Mouse (Mus musculus): ENCODE data around the gene Slc9a8. TPM values are rescaled to one million over a fixed set of nuclear protein-coding genes. Genes with fewer than 3 reads are reported as not detected.

Gene Slc9a8
- total RNA-seq, 2 experiments from 2014 or later = 21.8 to 23.9 TPM

DNA sequence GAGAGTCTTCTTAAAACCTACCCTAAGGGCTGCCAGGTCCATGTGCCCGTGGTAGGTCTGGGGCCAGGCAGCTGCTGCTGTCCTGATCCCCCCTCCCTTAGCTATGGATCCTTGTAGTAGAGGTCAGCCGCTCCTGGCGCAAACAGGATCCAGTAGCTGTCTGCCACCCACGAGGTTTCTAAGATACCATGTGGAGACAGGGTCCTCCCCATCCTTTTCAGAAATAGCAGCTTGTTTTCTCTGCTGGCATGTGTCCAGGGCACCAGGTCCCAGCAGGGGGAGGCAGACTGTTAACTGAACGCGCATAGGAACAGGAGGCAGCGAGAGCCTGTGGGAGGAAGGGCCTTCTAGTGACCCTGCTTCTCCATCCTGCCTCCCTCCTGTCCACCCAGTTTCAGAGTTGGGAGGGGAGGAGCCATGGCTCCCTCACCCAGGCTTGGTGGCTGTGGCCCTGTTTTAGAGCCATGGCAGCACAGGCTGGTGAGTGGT is 54.7 kb downstream of the Slc9a8 start:
- DNase-seq (ENCODE audit: low spot score) = no peak
- intact Hi-C loops (cut with DNase I) = no loop called here

- DNase-seq (ENCODE audit: low spot score) = no peak
- intact Hi-C loops (cut with DNase I) = no loop called here
Observed at GRCm38 (mm10) chr2:167476762-167477161, 55.2 kb downstream of the Slc9a8 start.

DNA sequence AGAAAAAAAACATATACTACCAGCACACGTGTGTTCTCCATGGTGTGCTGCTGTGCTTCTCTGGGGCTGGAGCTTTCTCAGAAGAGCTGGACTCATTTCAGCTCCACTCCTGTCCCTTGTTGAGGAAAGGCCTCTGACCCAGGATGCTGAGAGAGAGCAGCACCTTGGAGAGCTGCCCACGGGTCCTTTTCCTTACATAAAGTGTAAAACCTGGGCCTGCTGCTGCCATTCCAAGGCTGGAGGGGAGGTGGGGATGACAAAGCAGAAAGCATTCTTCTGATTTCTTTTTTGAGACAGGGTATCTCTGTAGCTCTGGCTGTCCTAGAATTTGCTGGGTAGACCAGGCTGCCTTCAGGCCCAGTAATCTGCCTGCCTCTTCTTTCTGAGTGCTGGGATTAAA is 56.6 kb downstream of the Slc9a8 start:
- DNase-seq (ENCODE audit: low spot score) = no peak

DNA sequence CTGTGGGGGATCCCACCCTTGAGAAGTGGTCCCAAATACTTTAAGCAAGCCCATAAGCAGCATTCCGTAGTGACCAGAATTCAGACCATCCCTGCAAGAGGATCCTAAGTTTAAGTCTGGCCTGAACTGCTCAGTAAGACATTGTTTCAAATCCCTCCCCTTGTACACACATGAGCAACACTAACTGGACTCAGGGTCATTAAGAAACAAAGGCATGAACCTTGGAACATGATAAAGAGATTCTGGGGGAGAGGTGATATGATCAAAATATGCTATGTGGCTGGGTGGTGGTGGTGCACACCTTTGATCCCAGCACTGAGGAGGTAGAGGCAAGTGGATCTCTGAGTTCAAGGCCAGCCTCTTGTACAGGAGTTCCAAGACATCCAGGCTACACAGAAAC is 58.0 kb downstream of the Slc9a8 start:
- intact Hi-C loops (cut with DNase I) = no loop called here
- no peak for DNase-seq (ENCODE audit: low spot score)

More for the DNA sequence above, 56.6 kb downstream of the Slc9a8 start:
- intact Hi-C loops (cut with DNase I) = no loop called here

DNA sequence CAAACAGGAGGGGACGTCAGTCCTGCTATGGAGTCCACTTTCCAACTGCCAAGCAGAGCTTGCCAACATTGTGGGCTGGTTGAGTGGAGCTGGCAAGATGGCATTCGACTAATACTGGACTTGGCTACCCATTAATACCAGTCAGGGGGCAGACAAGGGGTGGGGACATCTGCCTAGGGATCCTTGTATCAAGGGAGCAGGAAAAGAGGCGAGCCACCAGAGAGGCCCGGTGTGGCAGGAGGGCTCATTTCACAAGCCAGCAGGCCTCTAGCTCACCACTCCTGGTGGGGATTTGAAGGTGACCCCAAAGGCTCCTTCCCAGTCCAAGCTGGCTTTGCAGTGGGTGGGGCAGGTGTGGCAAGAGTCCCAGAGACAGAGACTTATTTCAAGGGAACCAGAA is 61.2 kb downstream of the Slc9a8 start:
- intact Hi-C loops (cut with DNase I) = no loop called here

DNA sequence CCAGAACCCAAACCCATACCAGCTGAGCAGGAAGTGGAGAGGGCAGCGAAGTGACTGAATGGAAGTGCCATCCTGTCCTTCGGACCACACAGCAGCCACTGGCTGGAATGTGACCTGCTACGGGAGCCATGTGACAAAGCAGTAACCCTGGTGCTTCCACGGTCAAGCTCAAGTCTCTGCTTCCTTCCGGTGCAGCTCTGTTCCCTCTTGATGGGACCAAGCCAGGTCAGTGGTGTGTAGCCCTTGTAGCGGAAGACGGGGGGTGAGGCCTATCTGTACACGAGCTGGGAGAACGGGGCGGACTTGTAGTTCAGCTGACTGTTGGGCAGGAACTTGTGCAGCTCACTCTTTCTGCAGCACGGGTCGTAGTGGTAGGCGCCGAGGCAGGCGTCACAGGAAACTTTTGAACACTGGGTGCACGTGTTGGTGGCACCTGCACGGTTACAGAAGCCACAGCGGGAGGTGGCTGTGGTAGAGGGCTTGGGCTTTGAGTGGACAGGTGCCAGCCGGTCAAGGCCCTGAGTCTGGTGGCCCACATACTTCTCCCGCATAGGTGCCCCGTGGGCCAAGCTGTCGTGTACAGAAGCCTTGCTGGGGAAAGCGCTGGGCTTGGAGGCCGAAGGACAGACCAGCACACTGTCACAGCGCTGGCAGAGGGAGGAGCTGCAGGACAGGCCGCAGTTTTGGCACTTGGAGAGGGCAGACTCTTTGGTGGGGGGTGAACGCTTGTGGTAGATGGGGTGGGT is 61.7 kb downstream of the Slc9a8 start:
- DNase-seq (ENCODE audit: low spot score) = no peak
- intact Hi-C loops (cut with DNase I) = no loop called here

More for the DNA sequence above, 61.2 kb downstream of the Slc9a8 start:
- no peak for DNase-seq (ENCODE audit: low spot score)

GRCm38 (mm10) chr2:167483827-167484410 is 62.4 kb downstream of the Slc9a8 start:
- no peak for DNase-seq (ENCODE audit: low spot score)
- intact Hi-C loops (cut with DNase I) = no loop called here

DNA sequence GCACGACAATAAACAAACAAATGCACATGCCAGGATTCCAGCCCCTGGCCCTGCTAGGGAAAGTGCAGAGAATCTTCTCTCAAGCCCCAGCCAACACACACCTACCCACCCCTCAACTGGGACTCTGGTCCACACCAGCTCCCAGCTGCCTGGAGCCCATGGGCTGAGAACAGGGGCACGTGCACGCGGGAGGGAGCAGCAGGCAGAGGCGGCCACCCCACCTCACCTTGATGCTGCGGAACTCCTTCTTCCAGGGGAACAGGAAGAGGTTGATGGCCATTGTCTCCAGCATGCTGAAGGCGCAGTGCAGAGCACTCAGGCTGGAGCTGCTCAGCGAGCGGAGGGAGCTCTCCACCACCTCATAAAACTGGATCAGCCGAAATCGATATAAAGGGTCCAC is 63.4 kb downstream of the Slc9a8 start:
- intact Hi-C loops (cut with DNase I) = no loop called here
- DNase-seq (ENCODE audit: low spot score) = no peak

DNA sequence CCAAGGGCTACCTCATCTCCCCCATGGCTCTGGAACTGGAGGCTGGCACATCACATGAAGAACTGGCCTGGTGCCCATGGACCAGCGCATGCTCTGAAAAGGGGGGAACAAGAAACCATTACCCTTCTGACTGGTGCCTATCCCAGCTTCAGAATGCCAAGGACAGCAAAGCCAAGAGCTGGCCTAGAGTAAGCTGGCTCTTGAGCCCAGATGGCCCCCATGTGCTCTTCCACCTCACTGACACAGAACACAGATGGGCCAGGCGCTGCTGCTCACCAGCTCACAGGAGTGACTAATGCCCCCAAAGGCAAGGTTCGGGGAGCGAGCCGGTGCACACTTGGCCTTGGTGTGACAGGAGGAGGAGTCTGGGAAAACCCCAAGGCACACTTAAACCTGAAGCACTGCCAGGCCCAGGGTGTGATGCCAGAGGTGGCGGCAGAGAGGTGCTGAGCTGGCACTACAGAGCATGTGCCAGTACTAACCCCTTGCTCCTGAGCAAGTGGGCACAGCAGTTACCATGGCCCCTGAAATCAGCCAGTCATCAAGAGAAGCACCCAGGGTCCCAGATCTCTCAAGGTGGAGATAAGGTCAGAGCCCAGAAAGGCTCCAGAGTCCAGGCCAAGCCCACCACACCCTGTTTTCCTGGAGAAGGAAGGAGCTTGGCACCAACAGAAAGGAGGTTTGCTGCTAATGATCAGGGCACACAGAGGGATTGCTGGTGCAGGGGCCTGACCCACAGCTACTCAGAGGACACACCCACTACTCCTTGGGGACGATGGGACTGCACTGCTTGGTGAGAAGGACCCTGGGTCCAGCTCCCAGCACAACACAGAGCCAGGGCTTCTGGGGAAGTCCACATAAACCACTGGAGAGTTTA is 64.2 kb downstream of the Slc9a8 start:
- intact Hi-C loops (cut with DNase I) = no loop called here
- no peak for DNase-seq (ENCODE audit: low spot score)

GRCm38 (mm10) chr2:167486573-167486972 is 65.1 kb downstream of the Slc9a8 start:
- intact Hi-C loops (cut with DNase I) = no loop called here
- no peak for DNase-seq (ENCODE audit: low spot score)

DNA sequence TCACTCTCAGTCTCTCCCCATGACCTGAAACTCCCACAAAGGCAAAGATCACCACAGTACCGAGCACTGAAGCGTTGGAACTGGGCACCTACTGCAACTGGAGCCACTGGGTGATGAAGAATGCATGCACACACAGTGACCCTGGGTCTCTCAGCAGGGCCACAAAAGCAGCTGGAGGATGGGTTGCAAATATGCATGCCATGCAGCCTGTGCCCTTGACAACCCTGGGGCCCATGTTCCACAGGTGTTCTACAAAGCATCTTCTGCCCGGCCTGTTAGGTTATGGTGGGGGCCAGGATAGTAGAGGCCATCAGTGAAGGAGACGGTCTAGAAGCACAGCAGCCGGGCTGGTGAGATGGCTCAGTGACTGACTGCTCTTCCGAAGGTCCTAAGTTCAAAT is 66.0 kb downstream of the Slc9a8 start:
- intact Hi-C loops (cut with DNase I) = no loop called here
- DNase-seq (ENCODE audit: low spot score) = no peak

GRCm38 (mm10) chr2:167487994-167488393 is 66.5 kb downstream of the Slc9a8 start:
- no peak for DNase-seq (ENCODE audit: low spot score)
- intact Hi-C loops (cut with DNase I) = no loop called here

DNA sequence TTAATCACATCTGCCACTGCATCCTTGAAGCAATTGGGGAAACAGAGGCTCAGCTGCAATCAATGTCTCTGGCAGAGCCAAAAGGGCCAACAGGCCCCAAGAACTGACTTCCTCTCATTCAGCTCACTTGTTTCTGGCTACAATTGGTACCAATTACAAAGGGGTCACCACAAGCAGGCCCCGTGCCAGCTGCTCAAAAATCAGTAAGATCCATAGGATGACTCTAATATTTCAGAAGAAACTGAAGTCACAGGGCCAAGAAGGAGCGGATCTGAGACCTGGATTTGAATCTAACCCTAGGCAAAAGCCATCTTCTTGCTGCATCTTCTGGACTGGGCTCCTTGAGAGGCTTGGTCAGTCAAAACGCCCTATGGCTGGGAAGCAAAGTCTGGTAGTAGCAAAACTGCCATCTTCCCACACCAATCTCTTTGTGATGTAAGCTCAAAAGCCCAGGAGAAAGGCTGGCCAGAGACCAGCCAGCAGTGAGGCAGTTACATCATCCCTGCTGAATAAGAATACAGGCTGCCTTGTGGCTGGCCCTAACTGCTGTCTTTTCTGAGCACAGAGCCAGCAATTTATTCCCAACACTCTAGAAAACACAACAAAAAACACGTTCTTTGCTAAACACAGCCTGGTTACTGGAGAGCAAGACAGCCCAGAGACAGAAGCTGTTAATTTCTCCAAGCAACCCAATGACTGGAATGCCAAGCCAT is 69.5 kb downstream of the Slc9a8 start:
- intact Hi-C loops (cut with DNase I) = no loop called here
- no peak for DNase-seq (ENCODE audit: low spot score)

DNA sequence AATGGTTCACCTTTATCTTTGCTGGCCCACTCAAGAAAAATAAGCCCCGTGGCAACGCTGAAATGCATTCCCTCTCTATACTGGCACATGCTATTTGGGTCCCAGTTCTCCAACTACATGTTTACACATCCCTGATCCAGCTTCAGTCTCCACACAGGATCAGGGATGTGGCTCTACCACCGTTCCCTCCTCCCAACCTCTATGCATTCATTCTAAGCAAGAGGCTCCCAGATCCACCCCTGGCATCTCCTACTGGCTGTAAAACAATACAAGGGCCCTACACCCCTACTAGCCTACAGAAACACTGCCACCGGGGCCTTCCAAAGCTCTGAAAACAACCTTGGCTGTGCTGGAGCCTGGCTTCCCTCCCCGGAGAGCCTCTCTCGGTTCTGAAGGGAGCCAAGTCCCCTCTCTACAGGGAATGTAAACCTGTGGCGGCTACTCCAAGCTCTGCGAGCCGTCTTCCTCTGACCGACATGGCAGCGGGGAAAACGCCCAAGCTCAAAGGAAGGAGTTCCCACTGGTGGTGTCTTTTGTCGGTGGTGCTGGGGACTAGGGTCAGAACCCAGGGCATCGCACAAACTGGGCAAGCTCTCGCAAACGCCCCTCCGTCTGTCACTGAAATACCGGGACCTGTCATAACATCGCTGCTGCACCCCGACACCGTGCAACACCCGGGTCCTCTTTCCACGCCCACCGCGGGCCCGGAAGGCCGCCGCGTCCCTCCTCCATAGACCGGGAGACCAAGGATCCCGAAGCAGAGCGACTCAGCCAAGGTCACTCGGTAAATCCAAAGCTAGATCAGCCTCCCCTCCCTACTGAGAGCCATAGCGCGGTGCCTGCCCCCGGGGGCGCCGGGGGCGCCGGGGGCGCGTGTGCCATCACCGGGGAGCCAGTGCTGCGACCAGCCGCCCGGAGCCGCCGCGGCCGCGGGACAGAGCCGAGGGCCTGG is 70.5 kb downstream of the Slc9a8 start, which contains the start of gene Rnf114:
Gene Rnf114 (plus strand): TSS at position 889 of the 952 bp plus-strand sequence.
- intact Hi-C loops (cut with DNase I) = no loop called here
- no peak for DNase-seq (ENCODE audit: low spot score)

DNA sequence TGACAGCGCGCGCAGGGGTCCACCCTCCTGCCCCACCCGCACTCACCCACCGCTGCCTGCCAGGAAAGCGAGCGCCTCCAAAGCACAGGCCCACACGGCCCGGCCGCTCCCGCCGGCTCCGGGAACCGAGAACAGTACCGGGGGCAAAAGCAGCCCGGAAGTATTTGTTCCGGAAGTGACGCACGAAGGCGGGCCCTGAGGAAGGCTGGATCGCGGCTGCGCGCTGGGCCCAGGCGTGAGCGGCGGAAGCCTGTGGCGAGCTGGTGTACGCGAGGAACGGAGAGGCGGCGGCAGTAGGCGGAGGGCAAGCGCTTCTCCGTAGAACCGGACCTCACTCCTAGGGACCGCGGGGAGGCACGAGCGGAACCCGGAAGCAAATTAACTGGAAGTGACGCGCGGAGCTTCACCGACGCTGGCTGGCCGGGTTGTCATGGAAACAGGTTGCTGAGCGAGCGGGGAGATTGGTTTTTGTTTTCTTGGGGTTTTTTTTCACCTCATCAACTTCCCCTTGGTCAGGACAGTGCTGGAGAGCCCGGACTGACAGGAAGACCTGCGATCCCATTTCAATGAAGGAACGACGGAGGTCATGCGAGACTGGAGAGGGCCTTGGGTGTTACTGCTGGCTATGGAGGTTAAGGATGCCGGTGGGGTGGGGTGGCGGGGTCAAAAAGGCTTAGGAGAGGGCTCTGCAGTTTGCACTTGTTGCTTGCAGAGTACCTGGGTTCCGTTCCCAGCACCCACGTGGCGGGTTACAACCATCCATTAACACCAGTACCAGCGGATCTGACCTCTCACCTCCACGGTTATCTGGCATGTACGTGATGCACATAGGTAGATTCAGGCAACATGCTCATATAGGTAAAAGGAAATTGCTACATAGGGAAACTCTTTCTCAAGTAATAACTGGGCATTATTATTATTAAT is 71.5 kb downstream of the Slc9a8 start, which contains the start of gene Spata2:
Gene Spata2 (minus strand): TSS at position 175 of the 924 bp plus-strand sequence.
- DNase-seq (ENCODE audit: low spot score) = peak; percentile 90
- intact Hi-C loops (cut with DNase I) = no loop called here

DNA sequence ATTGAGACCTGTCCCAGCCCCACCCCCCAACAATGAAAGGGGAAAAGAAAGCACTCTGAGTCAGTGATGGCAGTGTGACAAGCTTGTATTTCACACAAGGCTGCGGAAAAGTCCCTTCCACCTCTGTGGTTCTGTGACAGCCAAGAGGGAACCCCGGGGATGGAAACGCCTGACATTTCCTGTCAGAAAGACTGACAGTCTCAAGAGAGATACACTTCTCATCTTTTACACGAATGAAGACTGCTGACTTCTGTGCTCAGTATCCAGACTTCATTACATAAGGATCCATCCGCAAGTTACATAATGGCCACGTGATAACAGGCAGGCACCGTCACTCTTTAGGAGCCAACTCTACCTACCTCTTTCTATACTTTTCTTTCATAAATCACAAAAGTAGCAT is 74.9 kb downstream of the Slc9a8 start:
- intact Hi-C loops (cut with DNase I) = no loop called here
- no peak for DNase-seq (ENCODE audit: low spot score)

DNA sequence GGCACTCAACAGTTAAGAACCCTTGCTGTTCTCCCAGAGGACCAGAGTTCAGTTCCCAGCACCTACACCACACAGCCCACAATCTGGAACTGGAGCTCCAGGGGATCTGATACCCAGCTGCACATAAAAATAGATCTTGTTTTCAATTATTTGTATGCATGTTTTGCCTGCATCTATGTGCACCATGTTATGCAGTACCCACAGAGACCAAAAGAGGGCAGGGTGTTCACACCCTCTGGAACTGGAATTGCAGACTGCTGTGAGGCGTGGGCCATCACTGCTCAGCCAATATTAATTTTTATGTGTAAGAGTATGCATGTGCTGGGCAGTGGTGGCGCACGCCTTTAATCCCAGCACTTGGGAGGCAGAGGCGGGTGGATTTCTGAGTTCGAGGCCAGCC is 75.8 kb downstream of the Slc9a8 start:
- DNase-seq (ENCODE audit: low spot score) = no peak
- intact Hi-C loops (cut with DNase I) = no loop called here
